Mouse (Mus musculus): ENCODE results near the gene Chpf2. TPM values are rescaled to one million over a fixed set of nuclear protein-coding genes. Genes with fewer than 3 reads are reported as not detected.

Chpf2 gene
- polyA plus RNA-seq (2012; rRNA removed), result 55.1 and 62.2 TPM in 2 replicates

- Histone ChIP-seq H3K4me3 (ENCODE audit: insufficient read depth, low read length) (peak within 1 kb of the TSS; percentile 88), H3K27ac (ENCODE audit: insufficient read depth, low read length) (peak within 1 kb of the TSS; percentile 83), H3K4me1 (ENCODE audit: control insufficient read depth, insufficient read depth, low read length) (peaks cover 5% of the 10 kb centered on the region)
- TF ChIP-seq POLR2A (IDR thresholded peaks at IDR 0.05; ENCODE audit: extremely low read depth, insufficient read depth, low read length), result peak; percentile 84
- no peak for TF ChIP-seq CTCF (IDR thresholded peaks at IDR 0.05; ENCODE audit: extremely low read depth, insufficient read depth, low read length)
These were observed at the start of gene Chpf2 for GRCm38 (mm10) chr5:24586547-24587199. Gene Chpf2, plus strand, starts transcription at chr5:24586741.

- TF ChIP-seq POLR2A (IDR thresholded peaks at IDR 0.05; ENCODE audit: extremely low read depth, insufficient read depth, low read length) (no peak), CTCF (IDR thresholded peaks at IDR 0.05; ENCODE audit: extremely low read depth, insufficient read depth, low read length) (no peak)
- Histone ChIP-seq H3K4me3 (ENCODE audit: insufficient read depth, low read length) (no peak overlapping the region), H3K4me1 (ENCODE audit: control insufficient read depth, insufficient read depth, low read length) (peaks cover 2% of the 10 kb centered on the region; the same call in 1 of the 2 replicates), H3K27ac (ENCODE audit: insufficient read depth, low read length) (no peak overlapping the region)
These were observed 48.9 kb upstream of the Chpf2 start for GRCm38 (mm10) chr5:24537618-24538017.

DNA sequence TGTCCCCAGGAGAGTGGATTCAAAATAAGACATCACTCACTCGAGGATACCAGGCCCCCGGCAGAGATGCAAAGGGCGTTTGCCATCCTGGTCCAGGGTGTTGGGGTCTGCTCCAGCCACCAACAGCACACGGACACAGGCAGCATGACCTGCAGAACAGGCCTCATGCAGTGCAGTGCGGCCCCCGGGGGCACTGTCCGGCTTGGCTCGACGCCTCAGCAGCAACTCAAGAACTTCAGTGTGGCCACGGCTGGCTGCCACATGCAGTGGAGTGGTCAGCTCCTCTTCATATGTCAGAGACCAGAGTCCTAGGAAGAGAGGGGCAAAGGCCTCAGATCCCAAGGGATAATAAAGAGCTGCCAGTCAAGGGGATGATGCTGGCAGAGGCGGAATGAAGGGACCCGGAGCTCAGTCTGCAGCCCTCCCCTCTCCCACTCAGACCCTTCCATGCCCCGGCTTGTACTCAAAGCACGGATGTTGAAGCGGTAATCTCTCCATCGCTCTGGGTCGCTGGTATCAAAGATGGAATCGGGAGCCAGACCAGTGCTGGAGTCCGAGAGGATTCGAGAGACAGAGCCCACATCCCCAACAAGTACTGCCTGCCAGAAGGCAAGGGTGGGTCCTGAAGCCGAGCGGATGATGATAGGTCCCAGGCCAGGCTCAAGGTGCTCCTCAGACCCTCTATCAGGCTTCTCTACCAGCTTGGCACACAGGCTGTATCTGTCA lies 46.8 kb upstream of the Chpf2 start:
- Histone ChIP-seq H3K4me3 (ENCODE audit: insufficient read depth, low read length) (no peak overlapping the region), H3K4me1 (ENCODE audit: control insufficient read depth, insufficient read depth, low read length) (peaks cover 2% of the 10 kb centered on the region; the same call in 1 of the 2 replicates), H3K27ac (ENCODE audit: insufficient read depth, low read length) (no peak overlapping the region)
- no peak for TF ChIP-seq CTCF (IDR thresholded peaks at IDR 0.05; ENCODE audit: extremely low read depth, insufficient read depth, low read length)
- TF ChIP-seq POLR2A (IDR thresholded peaks at IDR 0.05; ENCODE audit: extremely low read depth, insufficient read depth, low read length), result no peak

DNA sequence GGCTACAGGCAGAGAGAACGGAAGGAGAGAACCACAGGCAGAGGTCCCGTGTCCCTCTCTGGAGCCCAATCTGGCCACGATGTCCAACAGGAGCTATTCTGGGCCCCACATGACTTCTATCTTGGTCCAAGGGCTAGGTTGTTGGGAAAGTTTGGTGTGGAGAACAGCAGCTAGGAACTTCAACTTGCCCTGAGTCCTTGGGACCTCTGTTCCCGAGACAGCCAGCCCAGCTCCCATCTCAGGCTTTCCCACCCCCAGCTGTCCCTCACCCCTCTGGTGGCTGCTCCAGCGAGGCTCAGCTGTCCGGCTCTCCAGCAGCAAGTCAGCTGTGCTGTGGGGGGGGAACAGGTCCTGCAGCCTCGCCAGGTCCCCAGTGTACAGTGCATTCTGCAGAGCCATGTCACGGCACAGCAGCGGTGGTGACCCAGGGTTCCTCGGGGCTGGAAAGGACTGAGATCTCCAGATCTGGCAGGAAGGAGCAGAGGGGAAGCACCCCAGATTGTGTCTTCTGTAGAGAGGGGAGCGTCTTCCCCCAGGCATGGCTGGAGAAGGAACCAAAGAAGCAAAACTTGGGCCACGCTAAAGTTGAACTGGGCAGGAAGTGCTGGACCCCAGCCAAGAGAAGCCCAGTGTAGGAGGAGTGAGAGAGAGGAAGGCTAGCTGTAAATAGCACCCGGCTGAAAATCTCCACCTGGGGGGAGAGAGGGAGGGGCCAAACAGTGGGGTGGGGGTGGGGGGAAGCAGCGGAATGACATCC lies 46.0 kb upstream of the Chpf2 start, which contains the start of gene Asb10:
Gene Asb10 (minus strand): TSS at position 592 of the 757 bp plus-strand sequence.
- Histone ChIP-seq H3K4me3 (ENCODE audit: insufficient read depth, low read length) (no peak within 1 kb of the TSS), H3K4me1 (ENCODE audit: control insufficient read depth, insufficient read depth, low read length) (peaks cover 2% of the 10 kb centered on the region; the same call in 1 of the 2 replicates), H3K27ac (ENCODE audit: insufficient read depth, low read length) (no peak within 1 kb of the TSS)
- TF ChIP-seq POLR2A (IDR thresholded peaks at IDR 0.05; ENCODE audit: extremely low read depth, insufficient read depth, low read length), result no peak
- no peak for TF ChIP-seq CTCF (IDR thresholded peaks at IDR 0.05; ENCODE audit: extremely low read depth, insufficient read depth, low read length)

GRCm38 (mm10) chr5:24541144-24541569 lies 45.4 kb upstream of the Chpf2 start:
- H3K4me3 ChIP-seq (ENCODE audit: insufficient read depth, low read length), result no peak overlapping the region
- no peak for TF ChIP-seq CTCF (IDR thresholded peaks at IDR 0.05; ENCODE audit: extremely low read depth, insufficient read depth, low read length)
- no peak for TF ChIP-seq POLR2A (IDR thresholded peaks at IDR 0.05; ENCODE audit: extremely low read depth, insufficient read depth, low read length)
- H3K4me1 ChIP-seq (ENCODE audit: control insufficient read depth, insufficient read depth, low read length), result peaks cover 2% of the 10 kb centered on the region; the same call in 1 of the 2 replicates
- H3K27ac ChIP-seq (ENCODE audit: insufficient read depth, low read length), result no peak overlapping the region

DNA sequence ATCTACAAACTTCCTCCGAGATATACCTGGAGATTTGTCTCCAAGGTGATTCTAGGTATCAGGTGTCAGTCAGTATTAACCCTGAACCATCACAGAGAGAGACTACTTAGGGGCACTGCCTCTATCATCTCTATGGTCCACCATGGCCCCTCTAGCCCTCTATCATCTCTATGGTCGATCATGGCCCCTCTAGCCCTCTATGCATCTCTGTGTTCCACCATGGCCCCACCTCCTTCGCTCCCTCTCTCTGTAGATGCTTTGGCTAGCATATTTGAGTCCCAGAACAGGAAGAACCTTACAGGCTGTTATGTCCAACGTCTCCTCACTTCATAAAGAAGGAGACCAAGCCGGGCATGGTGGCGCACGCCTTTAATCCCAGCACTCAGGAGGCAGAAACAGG lies 43.9 kb upstream of the Chpf2 start:
- H3K27ac ChIP-seq (ENCODE audit: insufficient read depth, low read length), result no peak overlapping the region
- TF ChIP-seq POLR2A (IDR thresholded peaks at IDR 0.05; ENCODE audit: extremely low read depth, insufficient read depth, low read length), result no peak
- no peak for TF ChIP-seq CTCF (IDR thresholded peaks at IDR 0.05; ENCODE audit: extremely low read depth, insufficient read depth, low read length)
- peaks cover 2% of the 10 kb centered on the region; the same call in 1 of the 2 replicates for H3K4me1 ChIP-seq (ENCODE audit: control insufficient read depth, insufficient read depth, low read length)
- H3K4me3 ChIP-seq (ENCODE audit: insufficient read depth, low read length), result no peak overlapping the region

GRCm38 (mm10) chr5:24550598-24551316 lies 35.8 kb upstream of the Chpf2 start:
- Histone ChIP-seq H3K4me3 (ENCODE audit: insufficient read depth, low read length) (no peak overlapping the region), H3K4me1 (ENCODE audit: control insufficient read depth, insufficient read depth, low read length) (peaks cover 4% of the 10 kb centered on the region), H3K27ac (ENCODE audit: insufficient read depth, low read length) (no peak overlapping the region)
- TF ChIP-seq POLR2A (IDR thresholded peaks at IDR 0.05; ENCODE audit: extremely low read depth, insufficient read depth, low read length), result no peak
- no peak for TF ChIP-seq CTCF (IDR thresholded peaks at IDR 0.05; ENCODE audit: extremely low read depth, insufficient read depth, low read length)

DNA sequence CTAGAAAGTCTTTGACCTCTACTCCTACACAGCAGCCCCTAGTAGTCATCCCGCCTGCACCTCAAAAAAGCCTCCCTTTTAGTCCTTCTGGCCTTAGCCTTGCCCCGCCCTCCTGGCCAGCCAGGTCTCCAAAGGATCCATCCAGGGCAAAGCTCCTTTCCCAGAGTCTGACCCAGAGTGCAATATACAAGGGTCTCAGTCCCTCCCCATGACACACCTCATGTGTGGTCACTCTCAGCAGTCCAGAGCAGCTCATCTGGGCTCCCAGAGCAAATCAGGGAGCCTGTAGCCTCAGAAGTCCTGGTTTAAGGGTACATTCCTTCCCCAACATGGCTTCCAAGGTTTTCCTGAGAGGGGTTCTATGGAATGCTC lies 35.2 kb upstream of the Chpf2 start:
- TF ChIP-seq CTCF (IDR thresholded peaks at IDR 0.05; ENCODE audit: extremely low read depth, insufficient read depth, low read length), result no peak
- no peak for TF ChIP-seq POLR2A (IDR thresholded peaks at IDR 0.05; ENCODE audit: extremely low read depth, insufficient read depth, low read length)
- H3K27ac ChIP-seq (ENCODE audit: insufficient read depth, low read length), result no peak overlapping the region

More for the DNA sequence above, 35.2 kb upstream of the Chpf2 start:
- H3K4me1 ChIP-seq (ENCODE audit: control insufficient read depth, insufficient read depth, low read length), result peaks cover 4% of the 10 kb centered on the region
- no peak overlapping the region for H3K4me3 ChIP-seq (ENCODE audit: insufficient read depth, low read length)

All from cortical plate, adult 2 months (tissue).